ENCODE assay signal across 8 mouse cellular contexts in the genomic region with DNA sequence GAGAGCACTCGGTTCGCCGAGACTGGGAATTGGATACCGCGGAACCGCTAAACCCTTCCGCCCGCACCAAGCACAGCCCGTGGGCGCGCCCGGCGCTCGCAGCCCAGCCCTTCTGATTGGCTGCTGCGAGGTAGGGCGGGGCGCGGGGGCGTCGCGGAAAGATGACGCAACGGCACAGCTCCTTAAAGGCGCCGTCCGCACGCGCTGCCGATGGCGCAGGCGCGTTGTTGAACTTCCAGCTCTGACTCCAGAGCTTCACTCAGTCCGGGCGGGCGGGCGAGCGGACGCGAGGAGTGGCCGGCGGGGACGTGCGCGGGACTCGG. TPM values are rescaled to one million over a fixed set of nuclear protein-coding genes. Genes with fewer than 3 reads are reported as not detected.
DNase-seq lines count a peak whose midpoint lies in the region; ATAC-seq and TF ChIP-seq lines count a peak whose summit lies in the region.

No protein-coding gene starts in this region.

- TF ChIP-seq CTCF in hindbrain, postnatal 0 days (IDR thresholded peaks at IDR 0.05; ENCODE audit: low read depth), result no peak
- TF ChIP-seq CTCF in left cerebral cortex, adult 2 months (IDR thresholded peaks at IDR 0.05), result no peak; the same call in 1 of the 2 replicates

- ATAC-seq in hindbrain, postnatal 0 days, result peak; percentile 97
- peak; percentile 96 for ATAC-seq in megakaryocyte, adult 5-6 weeks (ENCODE audit: poor library complexity, severe bottlenecking)

- H3K27me3 ChIP-seq in hindbrain, postnatal 0 days (ENCODE audit: insufficient read depth, low read length), result no peaks in the 10 kb centered on the region

- H3K36me3 ChIP-seq in hindbrain, postnatal 0 days (ENCODE audit: insufficient read depth, low read length), result no peaks in the 10 kb centered on the region

- H3K9me3 ChIP-seq in hindbrain, postnatal 0 days (ENCODE audit: low read length), result no peaks in the 10 kb centered on the region

- peak overlapping the region; percentile 88 for H3K4me3 ChIP-seq in hindbrain, postnatal 0 days (ENCODE audit: low read length)
- peak overlapping the region; percentile 93 for H3K4me3 ChIP-seq in left cerebral cortex, adult 2 months

- under 1% methylated on average over 44 of the region's 45 CpGs for WGBS in hindbrain, postnatal 0 days

- H3K4me2 ChIP-seq in hindbrain, postnatal 0 days (ENCODE audit: low read depth, low read length), result peak overlapping the region; percentile 93

- intact Hi-C loops in left cerebral cortex, adult 2 months (cut with DNase I), result loop anchor here (5.0 kb wide), 1 partner anchor 235 kb away; the partner anchor contains the start of genes Cenpn and Cmc2

- H3K27ac ChIP-seq in hindbrain, postnatal 0 days, result peak overlapping the region; percentile 74
- peak overlapping the region; percentile 85 for H3K27ac ChIP-seq in left cerebral cortex, adult 2 months

- DNase-seq in WW6 (ENCODE audit: low read depth, low spot score), result peak; percentile 93
- peak; percentile 98 to 99 for DNase-seq in cerebellum, postnatal 4 days (ENCODE audit: low spot score in 2 of 2)
- peak; percentile 96 for DNase-seq in gastrocnemius, adult 18-20 months (ENCODE audit: low spot score)
- peak; percentile 99 for DNase-seq in hindbrain, postnatal 0 days (ENCODE audit: low spot score)
- peak; percentile 98 to 99 for DNase-seq in left cerebral cortex, adult 2 months (ENCODE audit: extremely low spot score in 1 of 2, low spot score in 2 of 2)
- peak; percentile 96 to 98 for DNase-seq in right cerebral cortex, adult 2 months (ENCODE audit: low spot score in 2 of 2)
- peak; percentile 96 for DNase-seq in urinary bladder, postnatal 14 days (ENCODE audit: low spot score)

- peak overlapping the region; percentile 73 for H3K9ac ChIP-seq in hindbrain, postnatal 0 days (replicated peaks; ENCODE audit: low read length)

- H3K4me1 ChIP-seq in hindbrain, postnatal 0 days (ENCODE audit: insufficient read depth, low read length), result peaks cover 19% of the 10 kb centered on the region; the same call in 1 of the 2 replicates

RNA-seq across cellular contexts. Expression of gene Gan, which starts 0.2 kb away (rescaled TPM):
- 1 to 10 TPM; 4.7 to 5.2 TPM for total RNA-seq in gastrocnemius, adult 18-20 months (2021)
- 8.5 and 11.1 TPM in 2 replicates for total RNA-seq in hindbrain, postnatal 0 days (2014; rRNA removed)
- polyA plus RNA-seq in hindbrain, postnatal 0 days (2015; fragmentation: Nextera tagmentation; extraction: Ambion mirVana), result 4.8 and 5.6 TPM in 2 replicates
- 10 to 100 TPM; 18.4 to 19.4 TPM for total RNA-seq in left cerebral cortex, adult 2 months (2021)
- total RNA-seq in megakaryocyte, adult 5-6 weeks (2015), result 4.6 and 5.4 TPM in 2 replicates
- 4.6 and 4.8 TPM in 2 replicates for total RNA-seq in megakaryocyte, adult 5-6 weeks (2017)

Comparison
In these comparisons a context has a peak if more than half of its experiments do, and no peak if none do; other contexts are left out.
1. Peak in every context shown above with its lines: DNase-seq, ATAC-seq, H3K4me3 ChIP-seq and H3K27ac ChIP-seq.